Mouse (Mus musculus): ENCODE results near the gene Zfp362.

The Zfp362 gene

GRCm38 (mm10) chr4:128730271-128730670 is 75.6 kb downstream of the Zfp362 start:
- no peak for DNase-seq (ENCODE audit: extremely low spot score)

DNA sequence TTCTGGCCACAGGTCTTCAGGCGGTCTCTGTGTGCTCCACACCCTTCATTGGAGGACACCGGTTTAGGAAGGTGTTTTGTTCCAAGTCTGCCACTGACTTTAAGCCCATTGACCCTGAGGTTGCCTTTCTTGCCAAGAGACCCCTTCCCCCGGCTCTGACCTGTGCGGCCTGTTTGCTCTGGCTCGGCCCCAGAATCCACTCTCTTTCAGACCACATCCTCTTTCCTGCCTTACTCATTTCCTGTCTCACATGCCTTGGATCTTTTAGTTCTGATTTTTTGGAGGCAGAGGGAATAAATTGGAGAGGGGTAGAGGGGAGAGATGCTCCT is 76.2 kb downstream of the Zfp362 start:
- DNase-seq (ENCODE audit: extremely low spot score) = no peak

DNA sequence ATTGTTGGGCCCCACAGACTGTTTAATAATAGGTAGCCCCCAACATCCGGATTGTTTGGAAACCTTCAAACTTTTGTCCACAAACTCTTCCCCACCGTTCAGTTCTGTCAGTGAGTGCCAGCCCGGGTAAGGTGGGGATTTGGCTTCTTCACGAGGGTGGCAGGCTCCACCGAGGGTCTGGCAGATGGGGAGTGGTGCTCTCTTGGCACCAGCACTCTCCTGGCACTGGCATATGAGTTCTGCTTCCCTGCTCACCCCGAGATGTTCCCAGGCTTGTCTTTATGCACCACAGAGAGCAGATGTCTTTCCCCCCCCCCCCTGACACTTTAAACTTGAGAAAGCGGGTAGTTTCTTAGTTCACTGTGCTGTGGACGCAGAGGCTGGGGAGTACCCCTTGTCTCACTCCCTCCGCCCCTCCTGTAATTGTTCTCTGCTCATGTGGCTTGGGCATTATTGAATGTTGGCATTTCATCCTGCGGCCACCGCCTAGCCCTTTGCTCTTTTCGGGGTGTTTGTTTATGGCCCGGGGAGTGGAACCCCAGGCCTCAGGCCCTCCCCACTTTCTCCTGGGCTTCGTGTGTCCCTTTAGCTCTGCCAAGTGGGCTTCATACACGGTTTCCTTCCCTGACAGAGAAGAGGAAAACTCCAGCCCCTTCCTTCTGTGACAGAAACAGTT is 76.7 kb downstream of the Zfp362 start:
- DNase-seq (ENCODE audit: extremely low spot score) = no peak

- no peak for DNase-seq (ENCODE audit: extremely low spot score)
Measured at GRCm38 (mm10) chr4:128728431-128728851, 77.4 kb downstream of the Zfp362 start.

DNA sequence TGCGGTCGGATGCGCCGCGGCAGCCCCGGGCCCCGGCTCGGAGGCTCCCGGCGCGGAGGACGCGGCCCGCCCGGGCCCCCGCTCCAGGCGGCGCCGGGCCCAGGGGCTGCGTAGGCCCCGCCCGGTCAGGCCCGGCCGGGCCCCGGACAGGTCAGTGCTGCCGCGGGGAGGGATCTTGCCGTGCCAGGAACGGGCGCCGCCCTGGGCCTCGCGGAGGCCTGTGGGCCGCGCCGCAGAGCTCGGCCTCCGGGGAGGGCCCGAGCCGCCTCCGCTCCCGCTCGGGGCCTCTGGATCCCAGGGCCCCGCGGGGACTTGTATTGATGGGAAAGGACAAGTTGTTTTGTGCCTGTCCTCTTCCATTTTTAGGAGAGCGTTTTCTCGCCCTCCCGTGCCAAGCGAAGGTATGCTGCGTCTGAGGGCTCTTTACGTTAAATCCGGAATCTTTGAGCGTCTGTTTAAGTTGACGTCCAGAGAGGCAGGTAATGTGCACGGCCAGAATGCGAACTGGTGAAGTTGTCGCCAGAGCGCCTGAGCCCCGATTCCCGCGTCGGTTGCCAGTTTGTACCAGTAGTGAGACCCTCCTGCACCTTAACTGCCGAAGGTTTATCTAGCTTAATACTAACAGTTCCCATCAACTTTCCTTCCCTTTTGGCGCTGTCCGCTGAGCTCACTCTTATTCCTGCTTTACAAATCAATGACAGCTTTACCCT is 78.0 kb downstream of the Zfp362 start:
- DNase-seq (ENCODE audit: extremely low spot score) = peak; percentile 52

DNA sequence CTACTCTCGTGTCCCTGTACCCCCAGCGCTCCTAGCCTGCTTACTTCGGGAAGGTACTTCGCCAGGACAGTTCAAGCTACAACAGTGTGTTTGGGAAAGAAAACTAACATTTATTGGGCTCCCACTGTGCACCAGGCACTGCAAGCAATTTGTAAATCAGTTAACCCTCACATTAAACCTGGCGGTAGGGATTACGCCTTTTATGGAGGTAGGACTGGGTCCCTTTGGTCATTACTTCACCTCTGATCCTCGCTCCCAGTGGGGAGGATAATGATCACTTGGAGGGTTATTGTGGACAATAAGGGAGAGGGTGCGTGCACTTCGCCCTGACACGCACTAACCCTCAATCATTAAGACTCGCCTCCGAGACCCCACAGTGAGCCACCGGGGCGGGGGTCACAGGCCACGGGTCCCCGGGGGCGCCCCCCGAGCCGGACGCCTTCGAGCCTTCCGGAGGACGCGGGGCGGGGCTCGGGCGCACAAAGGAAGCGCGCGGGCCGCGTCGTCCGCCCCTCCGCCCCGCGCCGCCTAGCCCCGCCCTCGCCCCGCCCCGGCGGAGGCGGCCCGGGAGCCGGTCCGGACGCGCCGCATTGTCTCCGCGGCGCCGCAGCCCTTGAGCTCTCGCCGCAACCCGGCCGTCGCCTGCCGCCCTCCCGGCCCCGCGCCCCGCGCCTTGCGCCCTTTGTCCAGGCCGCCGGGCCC is 78.7 kb downstream of the Zfp362 start:
- peak; percentile 83 for DNase-seq (ENCODE audit: extremely low spot score)

DNA sequence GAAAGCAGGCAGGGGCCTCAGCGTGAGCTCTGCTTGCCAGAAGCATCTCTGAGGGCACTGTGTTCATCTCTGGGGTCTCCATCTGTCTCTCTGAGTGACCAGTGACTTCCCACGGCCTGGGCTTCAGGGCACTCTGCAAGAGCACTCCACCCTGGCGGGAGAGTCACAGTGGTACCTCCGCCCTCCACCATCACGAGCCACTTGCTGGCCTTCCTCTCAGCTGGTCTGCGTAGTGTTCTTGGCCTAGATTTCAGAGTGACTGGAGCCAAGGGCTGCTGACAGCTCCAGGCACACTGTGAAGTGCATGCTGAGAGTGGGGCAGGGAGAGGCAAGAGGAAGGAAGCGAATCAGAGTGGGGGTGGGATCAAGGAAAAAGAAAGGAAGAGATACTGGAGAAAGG is 81.8 kb downstream of the Zfp362 start:
- no peak for DNase-seq (ENCODE audit: extremely low spot score)

- DNase-seq (ENCODE audit: extremely low spot score) = no peak
Measured at GRCm38 (mm10) chr4:128723431-128723830, 82.4 kb downstream of the Zfp362 start.

Measured in embryo, embryonic 9.5 days (tissue).